27 mouse cellular contexts compared by ENCODE assay signal in genomic region chr7:145333936-145334335, GRCm38 (mm10). TPM values are rescaled to one million over a fixed set of nuclear protein-coding genes. Genes with fewer than 3 reads are reported as not detected.
DNase-seq lines count a peak whose midpoint lies in the region; ATAC-seq lines count a peak whose summit lies in the region.
"Had no signal": no experiment of that assay in that cellular context is flagged by ENCODE, and none has a peak within 500 bp of the region (broad histone marks: within the 10 kb centered on the region; RNA-seq: fewer than 3 reads in every experiment).

No protein-coding gene starts in this region.

- no peak overlapping the region for H3K9ac ChIP-seq in embryonic facial prominence, embryonic 13.5 days
- no peak overlapping the region for H3K9ac ChIP-seq in embryonic facial prominence, embryonic 14.5 days (ENCODE audit: low read depth, low read length)
- H3K9ac ChIP-seq: embryonic facial prominence, embryonic 12.5 days; forebrain, postnatal 0 days; heart, embryonic 13.5 days; hindbrain, embryonic 14.5 days had no signal

- no peak overlapping the region for H3K4me3 ChIP-seq in embryonic facial prominence, embryonic 13.5 days
- H3K4me3 ChIP-seq in embryonic facial prominence, embryonic 10.5 days = no peak overlapping the region
- no peak overlapping the region for H3K4me3 ChIP-seq in embryonic facial prominence, embryonic 14.5 days (ENCODE audit: low read depth, low read length)
- H3K4me3 ChIP-seq: embryonic facial prominence, embryonic 12.5 days; gastrocnemius, adult 2 months; heart, embryonic 13.5 days had no signal

- no peaks in the 10 kb centered on the region for H3K27me3 ChIP-seq in embryonic facial prominence, embryonic 13.5 days
- H3K27me3 ChIP-seq in embryonic facial prominence, embryonic 10.5 days (replicated peaks; ENCODE audit: low read depth, poor library complexity, severe bottlenecking) = no peaks in the 10 kb centered on the region
- no peaks in the 10 kb centered on the region for H3K27me3 ChIP-seq in embryonic facial prominence, embryonic 14.5 days (replicated peaks; ENCODE audit: control insufficient read depth, insufficient read depth, low read length)
- H3K27me3 ChIP-seq: embryonic facial prominence, embryonic 12.5 days; heart, embryonic 13.5 days had no signal

- no peaks in the 10 kb centered on the region for H3K9me3 ChIP-seq in embryonic facial prominence, embryonic 13.5 days
- no peaks in the 10 kb centered on the region for H3K9me3 ChIP-seq in embryonic facial prominence, embryonic 10.5 days
- no peaks in the 10 kb centered on the region for H3K9me3 ChIP-seq in embryonic facial prominence, embryonic 14.5 days (ENCODE audit: control insufficient read depth, low read length)
- H3K9me3 ChIP-seq: embryonic facial prominence, embryonic 12.5 days; heart, embryonic 13.5 days had no signal

- H3K4me1 ChIP-seq in embryonic facial prominence, embryonic 13.5 days = peaks cover 48% of the 10 kb centered on the region
- peaks cover 8% of the 10 kb centered on the region for H3K4me1 ChIP-seq in embryonic facial prominence, embryonic 10.5 days
- peaks cover 25% of the 10 kb centered on the region for H3K4me1 ChIP-seq in embryonic facial prominence, embryonic 14.5 days (ENCODE audit: control insufficient read depth, insufficient read depth, low read length)

- H3K4me2 ChIP-seq in embryonic facial prominence, embryonic 13.5 days = no peak overlapping the region
- no peak overlapping the region for H3K4me2 ChIP-seq in embryonic facial prominence, embryonic 14.5 days (ENCODE audit: low read depth, low read length)
- H3K4me2 ChIP-seq: embryonic facial prominence, embryonic 12.5 days; heart, embryonic 13.5 days; hindbrain, embryonic 14.5 days had no signal

- DNase-seq in cerebellum, adult 11-12 months = peak; percentile 44
- no peak for DNase-seq in cerebellum, adult 18-20 months
- no peak for DNase-seq in embryonic facial prominence, embryonic 10.5 days (ENCODE audit: low spot score)
- no peak for DNase-seq in embryonic facial prominence, embryonic 14.5 days (ENCODE audit: low spot score)
- DNase-seq in adrenal gland, postnatal 25 days = no peak
- DNase-seq: adrenal gland, adult 8-10 months; adrenal gland, postnatal 36 days; forebrain, postnatal 0 days; gastrocnemius, adult 2 months; gastrocnemius, postnatal 14 days; heart, adult 18-20 months; heart, postnatal 14 days; heart, postnatal 4 days; kidney, adult 18-20 months had no signal

- peak overlapping the region; percentile 68; the same call in 1 of the 2 replicates for H3K27ac ChIP-seq in embryonic facial prominence, embryonic 13.5 days
- H3K27ac ChIP-seq in embryonic facial prominence, embryonic 10.5 days (replicated peaks) = no peak overlapping the region
- H3K27ac ChIP-seq in embryonic facial prominence, embryonic 14.5 days (replicated peaks; ENCODE audit: low read depth, low read length) = peak overlapping the region; percentile 31; the same call in 1 of the 2 replicates
- H3K27ac ChIP-seq: embryonic facial prominence, embryonic 12.5 days; gastrocnemius, adult 2 months; heart, embryonic 13.5 days; hindbrain, embryonic 14.5 days; hindbrain, postnatal 0 days had no signal

- no peaks in the 10 kb centered on the region for H3K36me3 ChIP-seq in embryonic facial prominence, embryonic 13.5 days
- H3K36me3 ChIP-seq in embryonic facial prominence, embryonic 10.5 days (replicated peaks) = no peaks in the 10 kb centered on the region
- no peaks in the 10 kb centered on the region for H3K36me3 ChIP-seq in embryonic facial prominence, embryonic 14.5 days (ENCODE audit: control insufficient read depth, insufficient read depth, low read length)
- H3K36me3 ChIP-seq: embryonic facial prominence, embryonic 12.5 days; heart, embryonic 13.5 days had no signal

- WGBS in embryonic facial prominence, embryonic 13.5 days = 82% methylated on average over 6 of the region's 6 CpGs
- WGBS in embryonic facial prominence, embryonic 10.5 days = 85% methylated on average over 6 of the region's 6 CpGs
- WGBS in embryonic facial prominence, embryonic 14.5 days = 74% methylated on average over 6 of the region's 6 CpGs

- no peak for ATAC-seq in embryonic facial prominence, embryonic 13.5 days (ENCODE audit: insufficient number of reproducible peaks, insufficient read depth, low FRiP score, low TSS enrichment, low read depth)
- no peak for ATAC-seq in embryonic facial prominence, embryonic 14.5 days (ENCODE audit: low read depth)
- ATAC-seq: activated CD4-positive, CD25-positive, alpha-beta regulatory T cell, adult 4 months; forebrain, embryonic 14.5 days; forebrain, postnatal 0 days; hindbrain, postnatal 0 days; inflammation-experienced regulatory T-cells, adult 6 months; intestine, embryonic 16.5 days had no signal

RNA-seq across cellular contexts. Expression of gene Mrgprd, which starts 19.3 kb away (rescaled TPM):
- not detected in 2 replicates for polyA plus RNA-seq in embryonic facial prominence, embryonic 13.5 days (2015; fragmentation: Nextera tagmentation; extraction: Ambion mirVana)
- not detected in 2 replicates for polyA plus RNA-seq in embryonic facial prominence, embryonic 10.5 days (2016; fragmentation: Nextera tagmentation; extraction: Ambion mirVana)
- polyA plus RNA-seq in embryonic facial prominence, embryonic 14.5 days (2014; fragmentation: Nextera tagmentation; extraction: Ambion mirVana) = not detected in 2 replicates
- total RNA-seq in adrenal gland, postnatal 25 days (2021) = not detected in 2 replicates
- total RNA-seq: adrenal gland, adult 8-10 months; adrenal gland, postnatal 36 days; forebrain, postnatal 0 days; gastrocnemius, adult 2 months; gastrocnemius, postnatal 14 days; heart, adult 18-20 months; heart, postnatal 14 days; heart, postnatal 4 days; hindbrain, postnatal 0 days had no signal
- polyA plus RNA-seq: activated CD4-positive, CD25-positive, alpha-beta regulatory T cell, adult 4 months; embryonic facial prominence, embryonic 12.5 days; forebrain, embryonic 11.5 days; forebrain, embryonic 14.5 days; forebrain, postnatal 0 days; frontal cortex, adult 2 months; heart, embryonic 13.5 days; heart, embryonic 16.5 days; hindbrain, embryonic 11.5 days; hindbrain, embryonic 14.5 days; hindbrain, postnatal 0 days; inflammation-experienced regulatory T-cells, adult 6 months; intestine, embryonic 16.5 days had no signal

RNA-seq across cellular contexts. Expression of gene Mrgprf, which starts 33.3 kb away (rescaled TPM):
- polyA plus RNA-seq in embryonic facial prominence, embryonic 13.5 days (2015; fragmentation: Nextera tagmentation; extraction: Ambion mirVana) = 1.5 and 3.4 TPM in 2 replicates
- polyA plus RNA-seq in embryonic facial prominence, embryonic 10.5 days (2016; fragmentation: Nextera tagmentation; extraction: Ambion mirVana) = 0.10 TPM in 1 of 2 replicates, not detected in the other
- 7.5 and 10.0 TPM in 2 replicates for polyA plus RNA-seq in embryonic facial prominence, embryonic 14.5 days (2014; fragmentation: Nextera tagmentation; extraction: Ambion mirVana)
- total RNA-seq in adrenal gland, postnatal 25 days (2021) = 1.0 and 1.3 TPM in 2 replicates
- polyA plus RNA-seq: activated CD4-positive, CD25-positive, alpha-beta regulatory T cell, adult 4 months; inflammation-experienced regulatory T-cells, adult 6 months had no signal

RNA-seq across cellular contexts. Expression of gene Tpcn2, which starts 50.1 kb away (rescaled TPM):
- 13.6 and 14.7 TPM in 2 replicates for polyA plus RNA-seq in embryonic facial prominence, embryonic 13.5 days (2015; fragmentation: Nextera tagmentation; extraction: Ambion mirVana)
- 6.5 TPM in 2 replicates for polyA plus RNA-seq in embryonic facial prominence, embryonic 10.5 days (2016; fragmentation: Nextera tagmentation; extraction: Ambion mirVana)
- 3.6 and 3.7 TPM in 2 replicates for polyA plus RNA-seq in embryonic facial prominence, embryonic 14.5 days (2014; fragmentation: Nextera tagmentation; extraction: Ambion mirVana)
- total RNA-seq in adrenal gland, postnatal 25 days (2021) = 13.7 and 18.8 TPM in 2 replicates
